ENCODE assay signal across 15 mouse cellular contexts in genomic region chr3:136769486-136769882, GRCm38 (mm10).
DNase-seq lines count a peak whose midpoint lies in the region; ATAC-seq and TF ChIP-seq lines count a peak whose summit lies in the region.
"Had no signal": no experiment of that assay in that cellular context is flagged by ENCODE, and none has a peak within 500 bp of the region (broad histone marks: within the 10 kb centered on the region; RNA-seq: fewer than 3 reads in every experiment).

No protein-coding gene starts in this region.

- H3K4me2 ChIP-seq in lung, embryonic 14.5 days, result no peak overlapping the region
- no peak overlapping the region for H3K4me2 ChIP-seq in intestine, postnatal 0 days (replicated peaks; ENCODE audit: low read depth)
- H3K4me2 ChIP-seq: limb, embryonic 15.5 days had no signal

- H3K27me3 ChIP-seq in lung, embryonic 14.5 days (ENCODE audit: insufficient read depth, low read length), result no peaks in the 10 kb centered on the region
- no peaks in the 10 kb centered on the region for H3K27me3 ChIP-seq in G1E (ENCODE audit: insufficient read depth, low read length)
- H3K27me3 ChIP-seq in intestine, postnatal 0 days (replicated peaks; ENCODE audit: control insufficient read depth, insufficient read depth, low read length), result no peaks in the 10 kb centered on the region
- H3K27me3 ChIP-seq: limb, embryonic 15.5 days had no signal

- intact Hi-C loops in gastrocnemius, adult 2 months (cut with DNase I), result loop anchor here (5.0 kb wide), 1 partner anchor 97 kb away; the partner anchor contains the start of gene Ppp3ca
- intact Hi-C loops in gastrocnemius, postnatal 36 days (cut with DNase I), result no loop called here

- no peak overlapping the region for H3K9ac ChIP-seq in lung, embryonic 14.5 days
- no peak overlapping the region for H3K9ac ChIP-seq in intestine, postnatal 0 days (ENCODE audit: low read depth, low read length)
- H3K9ac ChIP-seq: limb, embryonic 15.5 days had no signal

- no peak overlapping the region for H3K4me3 ChIP-seq in gastrocnemius, adult 2 months
- no peak overlapping the region for H3K4me3 ChIP-seq in lung, embryonic 14.5 days (ENCODE audit: low read depth, low read length)
- H3K4me3 ChIP-seq in G1E (ENCODE audit: low read depth, low read length), result no peak overlapping the region; the same call in 1 of the 2 replicates
- H3K4me3 ChIP-seq in intestine, postnatal 0 days (ENCODE audit: low read depth, low read length), result no peak overlapping the region
- H3K4me3 ChIP-seq: erythroblast, embryonic 14.5 days; limb, embryonic 15.5 days had no signal

- H3K4me1 ChIP-seq in lung, embryonic 14.5 days (ENCODE audit: insufficient read depth), result no peaks in the 10 kb centered on the region
- peaks cover 37% of the 10 kb centered on the region for H3K4me1 ChIP-seq in G1E (ENCODE audit: insufficient read depth, low read depth, low read length)
- H3K4me1 ChIP-seq in intestine, postnatal 0 days (replicated peaks; ENCODE audit: control insufficient read depth, insufficient read depth, low read length), result peaks cover 4% of the 10 kb centered on the region

- no peak for DNase-seq in gastrocnemius, adult 2 months
- DNase-seq in gastrocnemius, postnatal 36 days, result no peak
- peak; percentile 34 for DNase-seq in lung, embryonic 14.5 days
- DNase-seq in lung, postnatal 14 days, result no peak
- DNase-seq in G1E (ENCODE audit: low spot score), result no peak
- DNase-seq in layer of hippocampus, adult 8-10 months (ENCODE audit: low spot score in 2 of 2), result no peak
- DNase-seq in adrenal gland, adult 2 months, result no peak
- DNase-seq: cerebellum, adult 9-10 months; embryo, embryonic 11 days; kidney, postnatal 25 days; thymus, adult 2 months had no signal

- H3K9me3 ChIP-seq in lung, embryonic 14.5 days (ENCODE audit: low read depth, low read length), result no peaks in the 10 kb centered on the region
- no peaks in the 10 kb centered on the region for H3K9me3 ChIP-seq in G1E (replicated peaks)
- H3K9me3 ChIP-seq in intestine, postnatal 0 days (ENCODE audit: control insufficient read depth), result no peaks in the 10 kb centered on the region
- H3K9me3 ChIP-seq: limb, embryonic 15.5 days had no signal

- H3K27ac ChIP-seq in gastrocnemius, adult 2 months, result peak overlapping the region; percentile 65; the same call in 1 of the 2 replicates
- H3K27ac ChIP-seq in lung, embryonic 14.5 days (ENCODE audit: low read depth), result peak overlapping the region; percentile 20
- no peak overlapping the region for H3K27ac ChIP-seq in intestine, postnatal 0 days (ENCODE audit: low read depth, low read length)
- H3K27ac ChIP-seq: limb, embryonic 15.5 days had no signal

- 36% methylated on average over 1 of the region's 1 CpGs for WGBS in lung, embryonic 14.5 days
- WGBS in intestine, postnatal 0 days, result 35% methylated on average over 1 of the region's 1 CpGs

- peak; percentile 91 for ATAC-seq in lung, embryonic 14.5 days (ENCODE audit: insufficient read depth)
- peak; percentile 71; the same call in 1 of the 2 replicates for ATAC-seq in G1E (ENCODE audit: extremely low read depth, insufficient number of reproducible peaks, low FRiP score, poor library complexity, severe bottlenecking)
- ATAC-seq in intestine, postnatal 0 days, result peak; percentile 45; the same call in 1 of the 2 replicates
- ATAC-seq: inflammation-experienced regulatory T-cells, adult 6 months had no signal

- H3K36me3 ChIP-seq in lung, embryonic 14.5 days (ENCODE audit: insufficient read depth), result no peaks in the 10 kb centered on the region
- no peaks in the 10 kb centered on the region for H3K36me3 ChIP-seq in G1E (replicated peaks)
- no peaks in the 10 kb centered on the region for H3K36me3 ChIP-seq in intestine, postnatal 0 days (ENCODE audit: control insufficient read depth, insufficient read depth)
- H3K36me3 ChIP-seq: limb, embryonic 15.5 days had no signal

- no peak for TF ChIP-seq CTCF in gastrocnemius, adult 2 months (IDR thresholded peaks at IDR 0.05)
- peak; percentile 51 for TF ChIP-seq CTCF in lung, embryonic 14.5 days (IDR thresholded peaks at IDR 0.05; ENCODE audit: low read depth)
- TF ChIP-seq CTCF in G1E (IDR thresholded peaks at IDR 0.05; ENCODE audit: low read depth, low read length), result no peak; the same call in 1 of the 2 replicates
- TF ChIP-seq CTCF in intestine, postnatal 0 days (IDR thresholded peaks at IDR 0.05; ENCODE audit: low read depth), result 0 out of 2 replicates have a peak, but pooled peaks have one; percentile 26

Comparison
In these comparisons a context has a peak if more than half of its experiments do, and no peak if none do; other contexts are left out.
1. CTCF ChIP-seq: peak in lung, embryonic 14.5 days (single experiment) and intestine, postnatal 0 days (single experiment); none in gastrocnemius, adult 2 months (single experiment) and G1E (single experiment).
2. Peak in every context shown above with its lines, with median percentiles within 50 percentile points of each other: ATAC-seq.